Mouse (Mus musculus): ENCODE measurements at regions not wholly inside any gene's neighbourhood (a gene's known extent, or its start where the extent isn't known, plus 50 kb on each side); places are given as distances from the start of the nearest gene placed in this dataset.
A peak's percentile ranks its signal among the peaks of the same experiment; 100 is the strongest.

GRCm38 (mm10) chr10:98840957-98841831 lies 73.0 kb upstream of the Atp2b1 start:
- no peaks in the 10 kb centered on the region for H3K27me3 ChIP-seq (ENCODE audit: control insufficient read depth, insufficient read depth, low read depth, low read length)
- no peaks in the 10 kb centered on the region; the same call in 1 of the 2 replicates for H3K36me3 ChIP-seq (ENCODE audit: control insufficient read depth, insufficient read depth, low read length)
- 87% methylated on average over 13 of the region's 13 CpGs for WGBS
- ATAC-seq (ENCODE audit: low read depth), result no peak
- H3K4me3 ChIP-seq (ENCODE audit: low read length), result no peak overlapping the region
- peaks cover 23% of the 10 kb centered on the region for H3K9me3 ChIP-seq (ENCODE audit: control insufficient read depth, low read length)
- no peak overlapping the region for H3K27ac ChIP-seq (ENCODE audit: low read length)
- H3K9ac ChIP-seq (ENCODE audit: low read length), result no peak overlapping the region
- H3K4me2 ChIP-seq (ENCODE audit: low read depth, low read length), result no peak overlapping the region
- no peaks in the 10 kb centered on the region for H3K4me1 ChIP-seq (replicated peaks; ENCODE audit: control insufficient read depth, insufficient read depth, low read length)

GRCm38 (mm10) chr10:98841860-98842259 lies 72.3 kb upstream of the Atp2b1 start:
- ATAC-seq (ENCODE audit: low read depth), result no peak
- 84% methylated on average over 3 of the region's 3 CpGs for WGBS

GRCm38 (mm10) chr10:98842721-98843120 lies 71.5 kb upstream of the Atp2b1 start:
- peaks cover 23% of the 10 kb centered on the region for H3K9me3 ChIP-seq (ENCODE audit: control insufficient read depth, low read length)
- no peak for ATAC-seq (ENCODE audit: low read depth)

More at GRCm38 (mm10) chr10:98841860-98842259, 72.3 kb upstream of the Atp2b1 start:
- no peak overlapping the region for H3K4me3 ChIP-seq (ENCODE audit: low read length)
- H3K9ac ChIP-seq (ENCODE audit: low read length), result no peak overlapping the region
- H3K4me2 ChIP-seq (ENCODE audit: low read depth, low read length), result no peak overlapping the region
- no peak overlapping the region for H3K27ac ChIP-seq (ENCODE audit: low read length)
- no peaks in the 10 kb centered on the region; the same call in 1 of the 2 replicates for H3K36me3 ChIP-seq (ENCODE audit: control insufficient read depth, insufficient read depth, low read length)
- H3K9me3 ChIP-seq (ENCODE audit: control insufficient read depth, low read length), result peaks cover 23% of the 10 kb centered on the region
- H3K4me1 ChIP-seq (replicated peaks; ENCODE audit: control insufficient read depth, insufficient read depth, low read length), result no peaks in the 10 kb centered on the region
- H3K27me3 ChIP-seq (ENCODE audit: control insufficient read depth, insufficient read depth, low read depth, low read length), result no peaks in the 10 kb centered on the region

GRCm38 (mm10) chr10:98849851-98850250 lies 64.4 kb upstream of the Atp2b1 start:
- ATAC-seq (ENCODE audit: low read depth), result no peak
- no peaks in the 10 kb centered on the region for H3K4me1 ChIP-seq (replicated peaks; ENCODE audit: control insufficient read depth, insufficient read depth, low read length)

More at GRCm38 (mm10) chr10:98842721-98843120, 71.5 kb upstream of the Atp2b1 start:
- Histone ChIP-seq H3K36me3 (ENCODE audit: control insufficient read depth, insufficient read depth, low read length) (no peaks in the 10 kb centered on the region; the same call in 1 of the 2 replicates), H3K4me1 (replicated peaks; ENCODE audit: control insufficient read depth, insufficient read depth, low read length) (no peaks in the 10 kb centered on the region), H3K9ac (ENCODE audit: low read length) (no peak overlapping the region), H3K4me2 (ENCODE audit: low read depth, low read length) (no peak overlapping the region), H3K4me3 (ENCODE audit: low read length) (no peak overlapping the region), H3K27ac (ENCODE audit: low read length) (no peak overlapping the region), H3K27me3 (ENCODE audit: control insufficient read depth, insufficient read depth, low read depth, low read length) (no peaks in the 10 kb centered on the region)
- 73% methylated on average over 1 of the region's 1 CpGs for WGBS

GRCm38 (mm10) chr10:98857395-98857794 lies 56.8 kb upstream of the Atp2b1 start:
- no peaks in the 10 kb centered on the region for H3K9me3 ChIP-seq (ENCODE audit: control insufficient read depth, low read length)
- H3K4me2 ChIP-seq (ENCODE audit: low read depth, low read length), result no peak overlapping the region
- WGBS, result 26% methylated on average over 3 of the region's 3 CpGs
- peak overlapping the region; percentile 74 for H3K27ac ChIP-seq (ENCODE audit: low read length)
- H3K4me3 ChIP-seq (ENCODE audit: low read length), result no peak overlapping the region
- no peaks in the 10 kb centered on the region for H3K27me3 ChIP-seq (ENCODE audit: control insufficient read depth, insufficient read depth, low read depth, low read length)
- no peak overlapping the region for H3K9ac ChIP-seq (ENCODE audit: low read length)
- H3K4me1 ChIP-seq (replicated peaks; ENCODE audit: control insufficient read depth, insufficient read depth, low read length), result peaks cover 3% of the 10 kb centered on the region; the same call in 1 of the 2 replicates
- ATAC-seq (ENCODE audit: low read depth), result peak; percentile 98
- H3K36me3 ChIP-seq (ENCODE audit: control insufficient read depth, insufficient read depth, low read length), result no peaks in the 10 kb centered on the region

More at GRCm38 (mm10) chr10:98849851-98850250, 64.4 kb upstream of the Atp2b1 start:
- WGBS, result 56% methylated on average over 3 of the region's 3 CpGs
- Histone ChIP-seq H3K4me2 (ENCODE audit: low read depth, low read length) (no peak overlapping the region), H3K36me3 (ENCODE audit: control insufficient read depth, insufficient read depth, low read length) (no peaks in the 10 kb centered on the region), H3K27ac (ENCODE audit: low read length) (no peak overlapping the region), H3K9me3 (ENCODE audit: control insufficient read depth, low read length) (0 out of 2 replicates have a peak, but pooled peaks cover 2% of the 10 kb centered on the region), H3K4me3 (ENCODE audit: low read length) (no peak overlapping the region), H3K27me3 (ENCODE audit: control insufficient read depth, insufficient read depth, low read depth, low read length) (no peaks in the 10 kb centered on the region), H3K9ac (ENCODE audit: low read length) (no peak overlapping the region)

GRCm38 (mm10) chr10:98861521-98861920 lies 52.7 kb upstream of the Atp2b1 start:
- no peak for ATAC-seq (ENCODE audit: low read depth)
- H3K4me2 ChIP-seq (ENCODE audit: low read depth, low read length), result no peak overlapping the region
- H3K27me3 ChIP-seq (ENCODE audit: control insufficient read depth, insufficient read depth, low read depth, low read length), result no peaks in the 10 kb centered on the region
- no peaks in the 10 kb centered on the region for H3K36me3 ChIP-seq (ENCODE audit: control insufficient read depth, insufficient read depth, low read length)
- no peak overlapping the region for H3K4me3 ChIP-seq (ENCODE audit: low read length)
- no peak overlapping the region for H3K9ac ChIP-seq (ENCODE audit: low read length)
- H3K27ac ChIP-seq (ENCODE audit: low read length), result no peak overlapping the region
- H3K9me3 ChIP-seq (ENCODE audit: control insufficient read depth, low read length), result no peaks in the 10 kb centered on the region
- 70% methylated on average over 10 of the region's 10 CpGs for WGBS
- H3K4me1 ChIP-seq (replicated peaks; ENCODE audit: control insufficient read depth, insufficient read depth, low read length), result peaks cover 3% of the 10 kb centered on the region; the same call in 1 of the 2 replicates

- H3K9me3 ChIP-seq (ENCODE audit: control insufficient read depth, low read length), result no peaks in the 10 kb centered on the region
- H3K4me2 ChIP-seq (ENCODE audit: low read depth, low read length), result no peak overlapping the region
- H3K4me1 ChIP-seq (replicated peaks; ENCODE audit: control insufficient read depth, insufficient read depth, low read length), result no peaks in the 10 kb centered on the region; the same call in 1 of the 2 replicates
- no peak overlapping the region for H3K9ac ChIP-seq (ENCODE audit: low read length)
- no peaks in the 10 kb centered on the region for H3K36me3 ChIP-seq (ENCODE audit: control insufficient read depth, insufficient read depth, low read length)
- H3K27ac ChIP-seq (ENCODE audit: low read length), result no peak overlapping the region
- no peak for ATAC-seq (ENCODE audit: low read depth)
- H3K4me3 ChIP-seq (ENCODE audit: low read length), result no peak overlapping the region
- H3K27me3 ChIP-seq (ENCODE audit: control insufficient read depth, insufficient read depth, low read depth, low read length), result no peaks in the 10 kb centered on the region
- WGBS, result 58% methylated on average over 4 of the region's 4 CpGs
Measured at GRCm38 (mm10) chr10:98862712-98863111, 51.5 kb upstream of the Atp2b1 start.

GRCm38 (mm10) chr10:98864384-98864783 lies 49.8 kb upstream of the Atp2b1 start:
- WGBS, result 77% methylated on average over 5 of the region's 5 CpGs
- H3K4me1 ChIP-seq (replicated peaks; ENCODE audit: control insufficient read depth, insufficient read depth, low read length), result no peaks in the 10 kb centered on the region
- H3K9me3 ChIP-seq (ENCODE audit: control insufficient read depth, low read length), result no peaks in the 10 kb centered on the region
- no peak overlapping the region for H3K9ac ChIP-seq (ENCODE audit: low read length)
- no peak overlapping the region for H3K4me2 ChIP-seq (ENCODE audit: low read depth, low read length)
- no peak for ATAC-seq (ENCODE audit: low read depth)
- H3K27me3 ChIP-seq (ENCODE audit: control insufficient read depth, insufficient read depth, low read depth, low read length), result no peaks in the 10 kb centered on the region
- H3K36me3 ChIP-seq (ENCODE audit: control insufficient read depth, insufficient read depth, low read length), result no peaks in the 10 kb centered on the region
- peak overlapping the region; percentile 68 for H3K27ac ChIP-seq (ENCODE audit: low read length)
- H3K4me3 ChIP-seq (ENCODE audit: low read length), result no peak overlapping the region
